Mouse (Mus musculus): ENCODE data around the gene Rnf152. TPM values are rescaled to one million over a fixed set of nuclear protein-coding genes. Genes with fewer than 3 reads are reported as not detected.

Rnf152 gene
- 1 to 10 TPM; 2.7 to 3.3 TPM for total RNA-seq (2021)

DNA sequence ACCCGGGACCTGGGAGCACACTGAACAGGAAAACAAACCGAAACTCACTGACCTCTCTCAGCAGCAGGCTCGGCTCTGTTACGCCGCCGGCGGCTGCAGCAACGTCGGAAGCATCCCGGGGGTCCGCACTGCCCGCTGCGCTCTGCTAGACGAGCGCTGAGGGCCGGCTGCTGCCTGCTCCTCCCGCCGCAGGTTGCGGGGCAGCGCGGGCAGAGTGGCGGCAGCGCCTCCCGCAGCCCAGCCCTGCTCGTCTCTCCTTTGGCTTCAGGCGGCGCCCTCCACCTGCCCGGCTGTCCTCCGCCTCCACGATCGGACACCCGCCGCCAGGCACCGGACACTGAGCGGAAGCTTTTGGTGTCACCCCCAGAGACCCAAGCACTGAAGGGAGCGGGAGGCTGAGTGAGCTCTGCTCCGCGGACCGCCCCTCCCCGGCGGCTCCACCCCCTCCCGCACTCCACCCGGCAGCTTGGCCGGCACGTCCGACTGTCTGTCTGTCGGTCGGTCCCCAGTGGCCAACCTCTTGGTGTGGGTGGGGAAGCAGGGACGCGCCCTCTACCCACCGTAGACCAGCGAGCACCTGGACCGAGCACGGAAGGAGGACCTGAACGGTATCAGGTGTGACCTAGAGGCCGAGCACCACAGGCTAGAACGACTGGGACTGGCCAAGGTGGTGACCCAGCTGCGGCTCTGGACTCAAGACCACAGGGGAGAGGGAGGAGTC lies at the start of gene Rnf152:
TSS of gene Rnf152 (minus strand) at position 420 of the 721 bp plus-strand sequence.
- peak; percentile 13 to 16 for DNase-seq

DNA sequence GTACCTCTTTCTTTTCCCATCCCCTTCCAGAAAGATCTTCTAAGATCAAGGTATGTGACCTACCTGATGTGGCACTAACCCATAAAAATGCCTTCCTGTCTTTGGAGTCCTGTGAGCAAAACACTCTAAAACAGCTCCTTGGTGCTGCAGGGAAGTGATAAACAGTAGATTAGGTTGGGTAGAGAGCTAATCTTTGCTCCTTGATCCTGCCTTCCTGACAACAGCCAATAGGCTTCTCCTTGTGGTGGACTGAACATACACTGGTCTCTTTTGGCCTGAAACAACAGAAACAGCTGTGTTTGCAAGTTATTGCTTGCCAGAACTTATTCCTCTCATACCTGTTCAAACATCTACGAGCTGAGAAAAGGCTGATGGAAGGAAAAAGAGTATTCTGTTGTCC lies 46.3 kb upstream of the Rnf152 start:
- DNase-seq: no peak

DNA sequence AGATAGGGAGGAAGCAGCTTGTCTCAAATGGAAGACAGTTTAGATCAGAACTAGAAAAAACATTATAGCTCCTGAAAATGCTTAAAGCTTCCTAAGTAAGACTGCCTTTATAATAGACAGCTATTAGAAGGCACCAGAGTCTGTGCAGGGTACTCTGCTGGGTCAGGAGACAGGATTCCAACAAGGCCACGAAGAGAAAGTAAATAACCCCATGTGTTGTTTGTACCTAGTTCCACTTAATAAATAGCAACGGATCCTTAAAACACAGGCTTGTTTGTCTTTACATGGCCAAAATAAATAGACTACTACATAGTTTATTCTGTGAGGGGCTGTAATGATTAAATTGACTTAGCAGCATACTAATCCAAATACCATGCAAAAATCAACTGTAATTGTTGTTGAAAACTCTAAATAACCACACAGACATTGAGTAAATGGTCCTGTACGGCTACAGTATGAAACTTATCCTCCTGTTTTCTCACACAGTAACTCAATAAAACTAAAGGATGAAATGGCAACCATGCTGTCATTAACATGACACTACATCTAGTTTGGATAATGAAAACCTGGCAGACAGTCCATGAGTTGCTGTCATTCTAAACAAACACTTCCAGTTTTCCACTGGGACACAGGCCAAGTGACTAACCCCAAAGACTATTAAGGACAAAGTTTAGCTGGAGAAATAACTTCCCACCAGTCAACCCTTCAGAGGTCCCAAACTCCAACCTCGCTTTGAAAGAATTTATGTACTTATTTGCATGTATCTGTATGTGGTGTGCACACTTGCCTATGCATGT lies 27.8 kb upstream of the Rnf152 start:
- DNase-seq: no peak

DNA sequence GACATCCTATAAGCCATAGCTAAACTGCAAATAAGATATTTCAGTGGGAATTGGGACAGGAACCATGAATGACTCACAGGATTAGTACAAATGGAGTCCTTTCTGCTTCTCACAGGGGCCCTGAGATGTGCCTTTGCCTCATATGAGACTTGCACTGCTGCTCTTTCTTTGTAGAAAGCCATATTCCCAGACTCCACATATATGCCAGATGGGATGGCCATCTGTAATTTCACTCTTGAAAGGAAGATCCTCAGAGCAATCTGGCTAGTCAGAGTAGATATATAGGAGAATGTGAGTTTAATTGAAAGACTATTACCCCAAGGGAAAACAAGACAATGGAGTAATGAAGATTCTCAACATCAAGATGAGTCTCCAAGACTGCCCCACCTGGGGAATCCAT lies 21.0 kb upstream of the Rnf152 start:
- peak in 1 of 2 experiments; percentile 12 for DNase-seq

DNA sequence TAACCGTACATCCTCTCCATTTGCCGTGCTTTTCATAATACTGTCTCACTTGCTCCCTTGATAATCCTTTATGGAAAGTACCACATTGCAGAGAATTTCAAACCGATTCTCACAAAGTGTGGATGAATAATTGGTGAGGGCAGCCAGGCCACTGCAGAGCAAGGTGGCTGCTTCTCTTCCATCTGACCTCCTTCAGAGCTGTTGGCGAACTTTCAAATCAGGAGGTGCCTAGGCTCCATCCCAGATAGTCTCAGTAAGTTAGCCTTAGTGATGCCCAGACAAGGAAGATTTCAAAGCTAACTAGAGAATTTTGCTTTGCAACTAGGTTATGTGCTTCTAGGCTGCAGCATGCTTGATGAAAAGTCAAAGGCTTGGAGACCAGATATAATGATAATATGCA lies 18.1 kb upstream of the Rnf152 start:
- DNase-seq: no peak

DNA sequence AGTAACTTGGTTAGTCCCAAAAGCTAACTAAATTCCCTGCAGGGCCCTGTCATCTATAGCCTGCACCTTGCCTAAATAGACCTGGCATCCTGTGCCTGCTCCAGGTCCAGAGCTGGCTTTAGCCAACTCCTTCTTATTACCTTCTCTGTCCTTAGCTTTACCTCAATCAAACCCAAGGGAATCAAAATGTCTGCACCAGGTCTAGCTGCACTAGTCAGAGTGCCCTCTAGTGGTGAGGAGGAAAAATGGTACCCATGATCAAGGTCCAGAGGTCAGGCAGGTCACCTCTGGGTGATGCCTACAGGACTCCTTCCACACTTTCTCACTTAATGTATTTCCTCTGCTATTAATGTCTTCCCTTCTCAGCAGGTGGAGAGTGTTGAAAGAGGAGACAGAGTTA lies 6.2 kb upstream of the Rnf152 start:
- no peak for DNase-seq

DNA sequence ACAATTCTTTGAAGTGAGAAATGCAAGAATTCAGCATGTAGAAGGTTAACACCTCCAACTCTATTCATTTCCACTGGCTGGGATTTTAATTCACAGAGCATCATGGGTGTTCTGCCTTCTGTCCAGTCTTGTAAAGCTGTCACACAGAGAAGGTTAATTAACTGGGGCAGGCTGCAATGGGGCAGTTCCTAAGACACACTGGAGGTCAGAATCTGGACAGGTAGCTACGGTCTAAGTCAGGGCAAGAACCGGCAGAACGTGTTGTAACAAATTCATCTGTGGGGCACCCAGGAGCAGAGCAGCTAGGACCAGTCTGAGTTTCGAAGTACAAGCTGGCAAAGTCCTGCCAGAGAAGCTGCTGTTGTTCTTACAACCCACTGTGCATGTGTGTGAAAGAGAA lies 2.4 kb upstream of the Rnf152 start:
- no peak for DNase-seq

DNA sequence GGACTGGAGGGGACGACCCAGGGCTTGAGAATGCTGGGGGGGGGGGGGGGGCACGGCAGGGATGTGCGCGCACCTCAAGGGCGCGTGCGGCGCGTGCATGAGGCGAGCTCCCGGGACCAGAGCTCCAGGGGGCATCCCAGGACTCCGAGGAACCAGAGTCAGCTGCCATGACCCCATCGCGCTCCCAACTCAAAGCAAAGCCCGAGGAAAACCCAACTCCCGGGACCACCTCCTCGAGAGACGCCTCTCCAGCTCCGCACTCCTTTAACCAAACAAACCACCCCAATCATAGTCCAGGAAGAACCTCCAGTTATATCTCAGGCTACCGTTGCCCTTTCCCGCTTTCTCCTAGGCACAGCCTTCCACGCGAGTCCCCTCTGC lies 610 bp downstream of the Rnf152 start:
- DNase-seq: peak in 1 of 2 experiments; percentile 7

DNA sequence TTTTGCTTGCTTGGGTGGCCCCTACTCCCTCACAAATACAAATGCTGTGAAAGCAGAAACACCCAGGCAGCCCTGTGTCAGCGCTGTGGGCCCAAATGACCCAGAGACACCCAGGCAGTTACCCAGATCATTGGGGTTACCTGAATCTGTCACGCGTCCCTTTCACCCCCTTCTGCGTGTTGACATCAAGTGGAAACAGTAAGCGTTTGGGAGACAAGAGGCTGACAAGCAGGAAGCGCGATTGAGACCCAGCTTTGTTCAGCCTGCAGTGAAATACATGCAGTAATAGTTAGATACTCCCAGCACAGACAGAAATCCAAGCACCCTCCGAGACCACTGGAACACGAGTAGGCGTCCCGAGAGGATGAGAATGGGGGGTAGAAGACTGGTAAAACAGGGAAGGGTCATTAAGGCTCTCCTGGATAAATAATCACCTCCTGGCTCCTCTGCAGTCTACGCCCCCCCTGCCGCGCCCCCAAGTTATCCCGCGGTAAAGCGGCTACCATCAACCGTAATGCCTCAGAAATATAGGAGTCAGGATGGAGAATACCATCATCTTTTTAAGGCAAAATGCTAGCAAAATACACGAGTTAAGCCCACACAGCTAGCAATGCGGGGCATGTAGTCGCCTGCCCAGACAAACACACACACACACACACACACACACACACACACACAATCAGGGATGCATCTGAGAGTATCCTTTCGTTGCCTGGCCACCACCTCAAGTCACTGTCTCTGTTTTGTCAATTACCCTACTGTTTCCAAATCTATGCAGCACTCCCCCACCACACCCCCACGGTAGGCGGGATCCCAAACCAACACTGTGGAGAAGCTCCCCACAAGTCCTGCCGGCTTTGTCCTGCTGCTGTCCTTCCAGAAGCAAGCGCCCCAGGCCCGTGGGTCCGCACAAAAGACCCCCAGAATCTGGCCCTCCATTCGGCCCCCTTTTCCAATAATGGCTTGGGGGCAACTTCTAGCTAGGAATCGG lies 1.3 kb downstream of the Rnf152 start:
- peak in 1 of 2 experiments; percentile 20 for DNase-seq

DNA sequence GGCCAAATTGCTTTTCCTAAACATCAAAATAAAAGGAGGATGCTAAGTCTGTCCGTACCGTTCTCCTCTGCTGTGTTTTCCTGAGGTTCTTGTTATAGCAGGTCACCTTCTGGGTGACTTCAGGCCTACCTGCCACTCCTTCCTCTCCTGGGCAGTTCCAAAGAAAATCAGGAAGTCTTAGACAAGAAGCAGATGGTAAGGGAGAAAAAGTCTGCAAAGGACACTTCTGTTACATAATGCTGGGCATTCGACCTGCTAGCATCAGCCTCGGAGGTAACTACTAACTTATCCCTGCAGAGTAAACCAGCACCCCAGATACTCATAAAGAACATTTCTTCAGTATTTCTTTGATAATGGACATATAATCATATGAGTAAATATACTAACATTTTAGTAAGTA lies 4.7 kb downstream of the Rnf152 start:
- DNase-seq: no peak

DNA sequence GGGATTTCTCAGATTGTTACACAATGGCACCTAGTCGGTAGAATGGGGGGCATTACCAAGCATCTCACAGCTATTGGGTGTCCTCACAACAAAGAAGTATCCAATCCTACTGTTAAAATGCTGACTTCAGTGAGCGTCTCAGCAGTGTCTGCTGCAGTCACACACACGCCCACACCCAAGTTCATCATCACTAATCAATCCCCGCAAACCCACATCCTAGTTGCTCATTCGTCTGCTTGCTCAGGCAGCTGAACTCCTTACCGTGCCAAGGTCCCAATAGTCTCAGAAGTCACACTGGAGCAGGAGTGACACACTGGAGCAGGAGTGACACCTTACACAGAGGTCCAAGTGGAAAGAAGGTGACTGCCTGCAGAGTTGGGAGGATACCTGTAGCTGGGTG lies 14.2 kb downstream of the Rnf152 start:
- DNase-seq: no peak

DNA sequence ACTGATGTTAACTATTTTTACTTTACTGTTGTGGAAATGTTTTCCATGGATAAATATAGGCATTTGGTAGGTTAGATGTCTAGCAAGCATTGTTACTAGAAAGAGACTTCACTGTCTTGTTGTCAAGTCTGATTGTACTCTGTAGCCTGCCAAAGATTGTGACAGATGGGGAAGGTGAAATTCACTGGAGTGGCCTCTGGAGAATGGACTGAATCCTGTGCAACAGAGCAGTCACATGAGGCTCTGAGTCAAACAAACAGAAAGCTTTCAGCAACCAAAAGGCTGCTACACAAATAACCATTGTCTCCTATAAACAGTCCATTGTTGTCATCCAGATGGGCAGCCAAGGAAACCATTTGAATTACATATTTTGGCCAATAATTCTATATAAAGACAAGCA lies 15.6 kb downstream of the Rnf152 start:
- DNase-seq: no peak

DNA sequence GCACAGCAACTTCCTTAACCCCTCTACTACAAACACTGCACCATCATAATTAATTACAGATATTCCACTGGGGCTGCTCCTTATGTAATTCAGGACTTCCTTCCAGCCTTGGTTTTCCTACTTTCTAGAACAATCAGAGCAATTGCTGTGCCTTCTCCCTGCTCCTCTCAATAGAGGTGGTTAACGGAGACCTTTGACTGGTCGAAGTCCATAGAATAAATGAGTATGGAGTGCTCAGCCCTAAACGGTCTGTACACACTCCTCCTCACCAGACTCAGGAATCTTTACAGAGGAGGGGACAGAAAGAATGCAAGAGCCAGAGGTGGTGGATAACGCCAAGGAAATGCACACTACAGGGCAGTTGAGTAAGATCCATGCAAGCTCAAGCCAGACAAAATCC lies 19.1 kb downstream of the Rnf152 start:
- DNase-seq: no peak

DNA sequence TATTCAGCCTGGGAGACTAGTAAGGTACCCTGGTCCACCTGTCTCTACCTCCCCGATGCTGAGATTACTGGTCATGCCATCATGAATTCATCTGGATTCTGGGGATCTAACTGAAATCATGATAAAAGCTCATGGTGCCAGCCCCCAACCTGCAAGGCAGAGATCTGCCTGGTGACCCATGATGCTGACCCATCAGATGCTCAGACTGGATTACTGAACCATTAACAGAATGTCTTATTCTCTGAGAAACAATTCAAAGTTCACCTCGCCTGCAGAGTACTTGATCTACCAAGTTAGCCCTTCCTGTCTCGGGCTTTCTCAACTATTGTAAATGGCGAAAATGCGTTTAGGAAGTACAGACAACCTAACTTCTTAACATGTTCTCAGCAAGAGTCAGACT lies 20.4 kb downstream of the Rnf152 start:
- no peak for DNase-seq

DNA sequence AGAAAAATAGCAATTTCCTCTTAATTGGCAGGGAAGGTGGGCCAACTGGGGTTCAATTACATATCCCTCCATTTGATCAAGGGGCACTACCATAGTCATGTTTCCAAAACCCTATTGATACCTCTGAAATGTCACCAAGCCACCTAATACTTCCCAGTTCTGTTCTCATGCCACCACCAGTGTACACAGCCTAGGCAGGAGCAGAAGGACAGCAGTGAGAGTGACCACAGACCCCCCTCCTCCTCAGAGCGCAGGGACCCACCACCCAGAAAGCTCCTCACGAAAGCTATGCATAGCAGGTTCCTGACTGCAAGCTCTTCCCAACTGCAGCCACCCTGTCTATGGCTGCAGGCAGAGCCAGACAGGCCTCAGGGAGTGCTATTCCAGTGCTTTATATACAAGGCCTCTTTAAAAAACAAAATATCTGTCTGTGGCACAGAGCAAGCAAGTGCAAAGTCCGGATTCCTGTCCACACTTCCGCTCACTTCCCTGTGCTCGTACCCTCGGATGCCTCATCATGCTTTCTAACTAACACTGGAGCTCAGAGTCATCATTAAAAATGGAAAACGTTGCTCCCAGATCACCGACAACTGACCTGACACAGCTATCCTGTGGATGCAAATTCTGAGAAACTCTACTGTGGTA lies 24.3 kb downstream of the Rnf152 start:
- DNase-seq: no peak

DNA sequence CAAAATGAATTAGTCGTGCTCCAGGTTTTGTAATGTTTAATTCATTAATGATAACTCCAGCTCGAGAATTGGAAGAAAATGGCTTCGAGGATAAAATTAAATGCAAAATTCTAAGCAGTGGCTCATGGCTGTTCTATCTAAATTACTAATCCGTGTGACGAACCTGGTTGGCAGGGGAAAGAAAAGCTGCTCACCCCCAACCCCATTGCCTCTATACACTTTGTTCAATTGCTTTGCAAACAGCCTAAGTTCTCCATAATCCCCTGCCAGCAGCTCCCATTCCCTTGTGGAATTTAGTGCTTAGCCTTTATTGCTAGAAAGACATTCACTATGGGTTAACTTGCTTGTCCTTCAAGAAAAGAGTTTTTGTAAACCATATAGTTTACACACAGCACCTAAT lies 24.9 kb downstream of the Rnf152 start:
- DNase-seq: no peak

DNA sequence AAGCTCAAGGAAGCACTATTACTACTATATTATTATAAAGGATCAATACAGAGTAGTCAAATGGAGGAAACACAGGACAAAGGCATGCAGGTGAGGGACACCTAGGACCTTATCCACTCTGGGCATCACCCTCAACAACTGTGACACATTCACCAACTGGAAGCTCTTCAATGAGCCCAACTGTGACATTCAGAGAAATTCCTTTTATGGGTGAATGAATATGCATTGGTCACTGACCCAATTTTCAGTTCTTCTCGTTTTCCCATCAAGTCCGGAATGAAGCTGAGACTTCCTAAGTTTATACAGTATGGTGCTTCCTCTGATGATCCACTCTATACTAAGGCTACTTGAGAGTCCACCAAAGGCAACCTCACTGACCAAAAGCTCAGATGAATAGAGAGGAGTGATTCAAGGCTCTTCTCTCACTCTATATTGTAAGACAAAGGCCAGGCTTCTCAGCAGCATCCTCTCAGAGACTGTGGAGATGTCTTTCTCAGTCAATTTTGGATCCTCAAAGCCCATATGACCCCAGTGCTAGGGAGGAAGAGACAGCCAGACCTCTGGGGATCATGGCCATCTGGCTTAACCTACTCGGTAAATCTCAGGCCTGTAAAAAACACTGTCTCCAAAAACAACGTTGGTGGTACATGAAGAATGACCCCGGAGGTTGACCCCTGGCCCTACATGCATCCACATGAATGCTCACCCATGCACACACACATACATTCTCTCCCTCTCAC lies 25.8 kb downstream of the Rnf152 start:
- DNase-seq: no peak

DNA sequence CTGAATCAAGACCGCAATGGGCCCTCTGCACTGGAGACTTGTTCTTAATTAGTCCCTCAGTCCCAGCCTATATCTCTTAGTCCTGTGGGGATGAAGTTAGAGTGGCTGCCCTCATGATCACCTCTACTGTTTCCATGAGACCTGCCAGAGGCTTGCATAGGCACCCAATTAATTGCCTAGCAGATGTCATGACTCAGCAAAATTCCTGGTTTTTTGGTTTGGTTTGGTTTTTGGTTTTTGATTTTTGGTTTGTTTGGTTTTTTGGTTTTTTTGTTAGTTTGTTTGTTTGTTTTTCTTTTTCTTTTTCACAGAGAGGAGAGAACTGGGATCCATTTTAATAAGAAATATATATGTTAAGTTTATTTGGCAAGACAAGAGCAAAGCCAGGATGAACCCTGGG lies 28.7 kb downstream of the Rnf152 start:
- no peak for DNase-seq

DNA sequence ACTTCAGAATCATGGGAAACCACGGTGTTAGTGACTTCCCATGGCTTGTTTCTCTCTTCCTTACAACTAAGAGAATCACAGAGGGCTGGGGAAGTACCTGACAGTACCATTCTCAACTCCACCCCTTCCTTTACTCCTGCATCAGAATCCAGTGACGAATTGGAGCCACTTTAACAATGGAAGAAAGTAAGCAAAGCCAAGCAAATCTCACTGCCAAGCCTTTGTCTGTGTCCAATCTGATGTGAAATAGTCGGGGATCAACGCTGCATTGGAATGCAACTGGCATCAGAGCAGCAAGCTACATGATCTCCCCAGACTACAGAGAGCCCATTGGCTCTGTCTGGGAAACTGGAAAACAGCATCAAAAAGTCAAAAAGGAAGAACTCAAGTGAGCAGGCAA lies 31.9 kb downstream of the Rnf152 start:
- DNase-seq: no peak

DNA sequence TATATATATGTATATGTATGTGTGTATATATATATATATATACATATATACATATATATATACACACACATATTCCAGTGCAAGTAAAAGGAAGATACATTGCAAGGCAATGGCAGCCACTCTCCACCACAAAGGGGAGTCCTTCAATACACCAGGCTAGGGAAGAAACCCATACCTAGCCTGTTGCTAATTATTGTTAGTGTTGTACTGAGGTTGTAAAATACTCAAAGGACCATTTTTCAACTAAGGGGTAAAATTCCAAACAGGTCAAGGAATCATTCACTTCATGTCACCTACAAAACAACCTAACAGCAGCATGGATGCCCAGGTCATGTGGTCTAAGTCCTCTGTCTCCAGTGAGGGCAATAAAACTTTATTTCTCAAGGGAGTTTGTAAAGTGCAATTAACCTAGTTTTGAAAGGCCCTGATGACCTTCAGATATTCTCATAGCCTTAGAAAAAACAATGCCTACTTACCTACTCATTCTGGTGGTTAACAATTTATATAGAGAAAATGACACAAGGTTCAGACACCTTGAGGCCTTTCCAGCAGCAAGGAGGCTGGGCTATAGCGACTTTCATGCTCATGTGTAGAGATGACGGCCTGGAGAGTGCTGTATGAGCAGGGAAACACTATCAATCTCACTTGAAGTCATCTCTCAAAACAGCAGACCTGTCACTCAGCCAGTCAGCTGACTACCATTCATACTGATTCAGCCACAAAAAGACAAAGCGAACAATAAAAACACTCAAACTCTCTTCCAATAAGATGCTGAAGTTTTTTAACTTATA lies 42.3 kb downstream of the Rnf152 start:
- DNase-seq: no peak

DNA sequence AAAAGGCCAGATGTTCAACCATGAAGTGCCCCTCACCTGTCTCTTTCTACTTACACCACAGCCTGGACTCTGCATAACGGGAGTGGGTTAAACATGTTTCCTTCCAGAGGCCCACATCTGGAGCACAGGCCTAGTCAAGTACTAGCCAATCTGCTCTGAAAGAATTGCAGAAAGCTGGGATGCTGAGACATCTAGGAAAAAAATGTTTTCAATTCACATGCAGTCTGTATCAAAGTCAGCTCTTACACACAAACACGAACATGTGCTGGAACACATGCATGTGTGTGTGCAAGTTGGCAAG lies 44.0 kb downstream of the Rnf152 start:
- no peak for DNase-seq

All from layer of hippocampus, postnatal 36 days (tissue).